Mouse (Mus musculus) T-helper 17 cell (primary cell): Measurements from ENCODE around the gene Tnk1.
"Not testable (repeated sequence)": the region's sequence is repeated elsewhere in the genome, so short reads cannot be mapped to it uniquely, and the experiment has no call there.

Experiments used
- in situ Hi-C, 2 experiments: fragments of 300-600 bp; cut with MboI, MseI; formaldehyde crosslinking; loops; 1 replicate in 1 of 2; 2 replicates in 1 of 2; pipeline ENCODE4 v1.15.1; 2025; ENCODE audit warnings: high pct_unique_total_duplicates in 2 of 2

Tnk1 gene

DNA sequence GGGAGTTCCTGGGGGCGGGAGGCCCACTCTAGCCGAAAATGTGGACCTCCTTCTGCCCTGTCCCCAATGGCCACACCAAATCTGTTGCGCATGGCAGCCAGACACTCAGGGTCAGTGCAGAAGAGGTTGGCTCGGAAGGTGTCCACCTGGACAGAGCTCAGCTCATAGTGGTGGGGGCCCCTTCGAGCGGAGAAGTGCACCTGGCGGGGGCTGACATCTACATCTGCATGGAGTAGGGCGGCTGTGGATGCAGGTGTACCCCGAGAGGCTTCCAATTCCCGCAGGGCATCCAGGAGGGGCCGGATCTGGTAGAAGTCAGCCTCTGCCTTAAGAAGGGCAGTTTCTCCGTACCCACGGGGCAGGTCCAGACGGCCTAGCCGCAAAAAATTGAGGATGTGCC is 21.2 kb upstream of the Tnk1 start:
- in situ Hi-C loops = loop anchor here (5.0 kb wide), 6 partner anchors 68 to 192 kb away; partner anchors contain the start of genes Fgf11 (in 1 of the 2), Polr2a (in 1 of the 2), Slc2a4 (in 1 of the 2) and Tmem102 (in 1 of the 2)

DNA sequence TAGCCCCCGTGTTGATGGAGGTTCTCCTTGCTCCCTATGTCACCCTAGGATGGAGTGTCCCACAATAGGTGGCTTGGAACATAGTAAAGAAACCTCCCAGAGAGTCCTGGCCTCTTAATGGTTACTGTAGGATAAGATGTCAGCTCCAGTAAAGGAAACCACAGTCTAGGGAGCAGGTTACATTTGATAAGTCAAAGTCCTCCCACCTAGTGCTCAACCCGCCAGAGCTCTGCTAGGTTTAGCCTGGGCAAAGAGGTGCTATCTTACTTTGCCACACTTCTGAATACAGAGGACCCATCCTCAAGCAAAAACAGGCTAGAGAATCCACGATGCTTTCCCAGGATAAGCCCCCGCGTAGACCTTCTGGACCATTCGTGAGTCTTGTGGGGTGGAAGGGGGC is 20.4 kb upstream of the Tnk1 start:
- in situ Hi-C loops = loop anchor here (5.0 kb wide), 5 partner anchors 72 to 192 kb away; partner anchors contain the start of genes Fgf11 (in 1 of the 2), Polr2a (in 1 of the 2), Tmem102 (in 1 of the 2) and Tnfsf13 (in 1 of the 2)

DNA sequence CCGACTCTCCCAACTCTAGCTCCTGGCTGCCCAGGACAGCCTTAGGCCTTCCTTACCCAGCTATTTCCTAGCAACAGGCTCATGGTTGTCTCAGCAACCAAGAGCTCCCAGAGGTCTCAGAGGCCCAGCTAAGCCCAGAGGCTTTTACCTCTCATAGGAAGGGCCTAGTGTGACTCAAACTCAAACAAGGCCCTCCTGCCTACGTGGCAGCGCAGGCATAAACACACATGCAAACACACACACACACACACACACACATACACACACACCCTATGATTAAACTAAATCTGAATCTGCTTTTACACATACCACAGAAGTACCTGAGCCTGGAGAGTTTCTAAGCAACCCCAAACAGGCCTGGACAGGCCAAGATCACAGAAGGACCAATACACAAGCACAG is 19.9 kb upstream of the Tnk1 start:
- in situ Hi-C loops = loop anchor here (5.0 kb wide), 5 partner anchors 71 to 191 kb away; partner anchors contain the start of genes Fgf11 (in 1 of the 2), Polr2a (in 1 of the 2), Tmem102 (in 1 of the 2) and Tnfsf13 (in 1 of the 2)

DNA sequence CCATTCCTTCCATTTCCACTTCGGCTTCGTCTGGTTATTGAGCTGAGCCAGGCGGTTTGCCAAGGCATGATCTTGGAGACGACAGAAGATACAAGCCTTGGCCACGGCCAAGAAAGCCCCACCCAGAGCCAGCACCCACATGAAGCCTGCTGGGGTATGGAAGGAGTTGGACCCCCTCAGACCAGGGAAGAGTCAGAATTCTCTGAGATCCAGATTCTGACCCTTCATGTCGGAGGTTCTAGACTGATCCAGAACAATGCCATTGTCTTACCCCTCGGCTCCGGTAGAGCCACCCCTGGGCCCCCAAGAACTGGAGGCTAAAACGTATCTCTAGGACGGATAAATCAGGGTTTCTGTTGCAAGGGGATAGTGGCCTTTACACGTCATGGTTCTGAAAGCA is 19.3 kb upstream of the Tnk1 start, which contains the start of gene Tmem95:
Tmem95 (minus strand) TSS at position 141 of the 400 bp plus-strand sequence.
- in situ Hi-C loops = loop anchor here (5.0 kb wide), 5 partner anchors 71 to 191 kb away; partner anchors contain the start of genes Fgf11 (in 1 of the 2), Polr2a (in 1 of the 2), Tmem102 (in 1 of the 2) and Tnfsf13 (in 1 of the 2)

DNA sequence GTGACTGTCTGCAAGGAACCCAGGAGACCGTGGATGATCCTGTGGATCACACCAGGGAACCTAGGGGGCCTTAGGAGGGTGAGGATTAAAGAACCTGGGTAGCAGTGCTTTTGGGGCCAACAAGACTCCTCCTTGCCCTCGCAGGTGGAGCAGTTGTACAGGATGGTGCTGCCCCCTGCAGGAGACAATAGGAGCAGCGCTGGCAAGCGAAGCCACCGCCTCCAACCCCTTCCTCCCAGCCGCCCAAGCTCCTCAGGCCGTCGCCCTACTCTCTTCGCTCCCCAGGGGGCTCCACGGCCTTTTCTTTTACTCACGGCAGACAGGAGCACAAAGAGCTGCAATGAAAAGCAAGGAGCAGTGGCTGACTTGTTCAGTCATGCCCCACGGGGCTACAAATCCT is 18.3 kb upstream of the Tnk1 start:
- in situ Hi-C loops = loop anchor here (5.0 kb wide), 5 partner anchors 70 to 190 kb away; partner anchors contain the start of genes Fgf11 (in 1 of the 2), Polr2a (in 1 of the 2), Tmem102 (in 1 of the 2) and Tnfsf13 (in 1 of the 2)

DNA sequence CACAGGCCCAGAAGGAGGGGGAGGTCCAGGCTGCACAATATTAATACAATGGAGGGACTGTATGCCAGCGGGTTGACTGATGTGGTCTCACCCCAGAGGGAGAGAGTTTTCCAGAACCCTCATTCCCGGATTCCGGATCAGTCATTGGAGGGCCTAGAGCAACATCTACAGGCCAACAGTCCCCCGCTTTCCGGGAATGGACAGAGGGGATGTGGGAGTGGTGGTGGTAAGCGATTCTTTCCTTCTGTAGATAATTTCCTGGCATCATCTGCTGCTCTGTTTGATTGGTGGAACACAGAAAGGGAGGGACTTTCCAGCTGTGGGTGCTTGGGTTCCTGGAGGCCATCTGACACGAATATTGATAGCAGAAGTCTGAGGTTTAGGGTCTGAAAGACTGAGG is 17.7 kb upstream of the Tnk1 start:
- in situ Hi-C loops = loop anchor here (5.0 kb wide), 5 partner anchors 69 to 189 kb away; partner anchors contain the start of genes Fgf11 (in 1 of the 2), Polr2a (in 1 of the 2), Tmem102 (in 1 of the 2) and Tnfsf13 (in 1 of the 2)

DNA sequence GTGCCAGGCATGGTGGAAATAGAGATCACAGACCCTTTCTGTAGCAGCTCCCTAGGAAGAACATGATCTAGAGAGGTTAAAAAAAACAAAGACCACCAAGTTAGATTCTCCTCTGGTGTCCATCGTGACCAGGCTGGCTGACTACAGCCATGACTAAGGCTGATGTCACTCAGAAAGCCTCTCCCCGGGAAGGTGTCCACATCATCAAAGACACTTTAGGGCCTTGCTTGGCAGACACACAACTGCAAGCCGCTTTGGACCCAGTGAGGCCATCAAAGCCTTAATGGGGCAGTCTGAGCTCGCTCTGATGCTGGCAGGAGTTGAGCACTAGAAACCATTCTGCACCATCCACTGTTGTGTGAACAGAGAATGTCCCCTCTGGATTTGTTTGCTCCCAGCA is 13.9 kb upstream of the Tnk1 start:
- in situ Hi-C loops = no loop called here

DNA sequence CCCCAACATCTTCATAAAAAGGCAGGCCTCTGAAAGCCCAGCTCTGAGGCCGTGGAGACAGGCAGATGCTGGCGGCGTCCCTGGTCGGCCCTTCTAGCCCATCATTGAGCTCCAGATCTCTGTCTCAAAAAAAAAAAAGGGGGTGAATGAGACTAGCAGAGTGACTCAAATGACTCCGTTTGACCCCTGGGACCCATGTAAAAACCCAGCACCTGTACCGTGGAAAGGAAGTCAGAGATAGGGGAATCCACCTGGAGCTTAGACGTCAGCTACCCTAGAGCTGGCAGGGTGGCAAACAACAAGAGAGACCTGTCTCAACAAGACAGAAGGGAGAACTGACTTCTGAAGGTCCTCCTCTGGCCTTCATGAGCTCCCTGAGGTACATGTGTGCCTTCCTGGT is 13.3 kb upstream of the Tnk1 start:
- in situ Hi-C loops = no loop called here

DNA sequence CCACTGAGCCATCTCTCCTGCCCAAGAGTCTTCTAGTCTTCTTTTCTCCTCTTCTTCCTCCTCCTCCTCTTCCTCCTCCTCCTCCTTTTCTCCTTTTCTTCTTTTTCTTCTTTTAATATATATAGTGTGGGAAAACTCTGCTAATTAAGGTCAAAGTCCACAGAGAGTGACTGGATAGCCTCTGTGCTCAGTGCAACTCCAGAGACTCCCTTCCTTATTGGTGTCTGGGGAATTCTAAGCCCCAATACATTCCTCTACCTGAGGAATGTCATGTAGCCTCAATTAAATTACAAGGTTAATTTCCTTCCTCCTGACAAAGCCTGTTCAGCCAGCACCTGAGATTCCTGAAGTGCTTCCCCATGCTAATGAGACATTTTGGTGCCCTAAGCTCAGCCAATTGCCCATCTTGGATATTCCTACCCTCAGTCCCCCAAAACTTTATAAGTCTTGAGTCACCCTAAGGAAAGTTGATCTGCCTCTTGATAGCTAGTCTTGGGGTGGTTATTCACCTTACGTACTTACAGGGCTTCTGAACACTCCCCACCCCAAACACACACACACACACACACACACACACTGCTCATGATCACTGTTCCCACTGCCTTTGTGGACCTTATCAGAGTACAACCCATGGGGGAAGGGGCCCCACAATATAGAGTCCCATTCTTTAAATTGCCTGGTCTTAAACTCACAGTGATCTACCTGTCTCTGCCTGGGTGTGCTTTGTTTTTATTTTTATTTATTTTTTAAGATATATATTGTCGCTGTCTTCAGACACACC is 11.9 kb upstream of the Tnk1 start:
- in situ Hi-C loops = no loop called here

DNA sequence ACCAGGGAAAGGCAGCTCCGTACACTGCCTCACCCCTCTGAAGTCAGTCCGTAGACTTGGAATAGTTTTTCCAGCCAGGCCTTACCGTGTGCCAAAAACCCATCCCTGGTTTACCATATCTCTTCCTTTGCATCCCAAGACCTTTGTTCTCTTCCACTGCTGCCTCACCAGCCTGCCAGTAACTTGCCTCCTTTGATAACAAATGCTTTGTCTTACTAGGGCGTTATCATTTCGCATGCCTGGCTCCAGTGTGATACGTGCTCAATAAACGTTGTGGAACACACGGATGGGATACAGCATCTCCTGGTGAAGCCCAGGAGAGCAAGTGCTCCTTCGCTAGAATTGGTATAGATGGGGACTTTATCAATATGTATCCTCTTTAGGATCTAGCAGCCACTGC is 8.8 kb upstream of the Tnk1 start:
- in situ Hi-C loops = no loop called here

DNA sequence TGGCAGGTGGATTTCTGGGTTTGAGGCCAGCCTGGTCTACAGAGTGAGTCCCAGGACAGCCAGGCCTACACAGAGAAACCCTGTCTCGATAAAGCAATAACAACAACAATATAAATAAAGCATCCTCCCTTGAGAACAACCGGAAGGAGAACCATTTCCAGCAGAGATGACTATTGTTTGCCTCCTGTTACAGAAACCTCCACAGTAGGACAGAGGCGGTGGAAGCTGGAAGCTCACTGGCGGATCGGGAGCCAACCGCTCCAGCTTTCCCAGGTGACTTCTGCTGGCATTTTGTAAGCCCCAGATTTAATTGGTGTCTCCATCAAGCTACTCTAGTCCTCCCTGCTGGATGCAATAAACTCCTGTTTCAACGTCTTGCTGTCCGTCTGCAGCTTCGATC is 7.0 kb upstream of the Tnk1 start:
- in situ Hi-C loops = no loop called here

DNA sequence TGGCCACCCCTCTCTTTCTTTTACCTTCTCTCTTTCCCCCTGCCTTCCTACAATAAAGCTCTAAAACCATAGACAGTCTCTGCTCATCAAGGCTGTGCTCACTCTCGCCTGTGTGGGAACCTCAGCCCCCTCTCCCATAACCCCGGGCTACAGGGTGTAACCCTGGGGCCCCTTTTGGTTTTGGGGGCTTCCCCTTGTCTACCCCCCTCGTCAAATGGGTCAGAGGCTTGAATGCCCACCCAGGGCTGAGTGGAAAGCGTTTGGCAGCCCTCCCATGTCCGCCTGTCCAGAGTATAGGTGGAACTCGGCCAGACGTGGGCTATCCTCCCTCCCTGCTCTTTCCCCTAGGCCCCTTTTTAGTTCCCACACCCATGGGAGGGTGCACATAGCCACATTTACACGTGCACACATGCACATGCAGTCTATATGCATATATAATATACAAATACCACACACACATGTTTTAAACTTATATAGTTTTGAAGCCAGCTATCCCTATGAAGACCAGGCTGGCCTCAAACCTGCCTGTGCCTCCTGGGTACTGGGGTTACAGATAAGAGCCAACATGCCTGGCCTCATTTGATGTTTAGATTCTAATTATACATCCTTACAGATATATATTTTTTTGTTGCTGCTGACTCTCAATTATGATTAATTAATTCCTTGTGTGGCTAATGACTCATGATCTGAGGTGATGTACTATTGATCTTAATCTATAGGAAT is 5.8 kb upstream of the Tnk1 start:
- in situ Hi-C loops = no loop called here

DNA sequence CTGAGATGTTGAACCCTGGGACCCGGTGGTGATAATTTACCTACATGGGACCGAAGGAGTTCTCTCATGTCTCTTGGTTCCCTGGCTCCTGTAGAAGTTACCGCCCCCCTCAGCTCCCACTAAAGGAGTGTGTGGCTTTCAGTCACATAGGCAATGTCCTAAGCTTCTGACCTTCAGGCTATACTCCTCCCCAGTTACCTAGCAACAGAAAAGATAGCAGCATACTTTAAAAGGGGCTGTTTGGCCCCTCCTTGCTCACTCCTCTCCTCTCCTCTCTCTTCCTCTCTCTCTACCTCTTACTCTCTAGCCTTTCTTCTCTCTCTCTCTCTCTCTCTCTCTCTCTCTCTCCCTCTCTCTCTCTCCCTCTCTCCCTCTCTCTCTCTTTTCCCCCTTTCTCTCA is 5.2 kb upstream of the Tnk1 start:
- in situ Hi-C loops = not testable (repeated sequence)

DNA sequence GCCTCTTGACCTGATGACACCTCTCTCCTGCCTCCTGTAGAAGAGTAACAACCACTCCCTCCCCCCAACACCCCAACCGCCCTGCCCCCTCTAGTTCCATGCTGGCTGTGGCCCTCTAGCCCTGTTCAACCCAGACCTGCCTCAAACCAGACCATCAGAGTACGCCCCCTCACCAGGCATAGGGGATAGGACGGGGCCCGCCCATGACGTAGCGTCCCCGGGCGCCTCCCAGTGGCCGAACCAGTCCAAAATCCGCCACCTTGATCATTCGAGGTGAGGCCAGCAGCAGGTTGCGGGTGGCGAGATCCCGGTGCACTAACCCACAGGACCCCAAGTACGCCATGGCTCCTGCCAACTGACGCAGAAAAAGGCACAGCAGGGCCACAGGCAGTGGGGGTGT is 3.2 kb downstream of the Tnk1 start:
- in situ Hi-C loops = no loop called here

DNA sequence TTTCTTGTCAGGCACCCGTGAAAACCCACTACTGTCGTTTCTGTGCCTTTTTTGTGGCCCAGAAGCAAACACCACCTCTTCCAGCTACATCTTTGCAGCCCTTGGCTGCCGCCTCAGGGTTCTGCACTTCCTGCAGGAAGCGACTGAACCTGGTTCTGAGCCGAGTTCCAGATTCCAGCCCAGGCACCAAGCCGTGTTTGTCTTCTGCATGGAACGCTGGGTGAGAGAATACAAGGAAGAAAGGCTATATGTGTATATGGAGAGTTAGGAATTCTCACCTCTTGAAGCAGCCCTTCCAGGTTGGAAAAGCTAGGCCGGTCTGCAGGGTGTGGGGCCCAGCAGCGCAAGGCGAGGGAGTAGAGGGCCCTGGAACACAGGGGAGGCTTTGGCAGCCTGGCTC is 3.9 kb downstream of the Tnk1 start:
- in situ Hi-C loops = no loop called here

DNA sequence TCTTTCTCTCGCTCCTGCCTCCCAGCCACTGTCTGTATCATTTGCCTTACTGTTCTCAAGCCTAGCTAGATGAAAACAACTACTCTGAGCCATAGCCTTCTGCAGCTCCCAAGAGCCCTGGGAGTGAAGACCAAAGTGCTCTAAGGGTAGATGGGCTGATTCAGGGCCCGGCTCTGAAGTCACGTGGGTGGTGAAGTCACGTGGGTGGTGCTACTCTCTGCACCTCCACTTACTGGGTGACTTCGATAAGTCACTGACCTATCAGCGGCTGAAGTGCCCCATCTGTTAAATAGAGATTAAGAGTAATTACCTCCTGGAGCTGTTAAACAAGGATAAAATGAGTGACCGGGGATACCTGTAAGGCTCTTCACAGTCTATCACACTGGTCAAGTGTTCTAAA is 4.5 kb downstream of the Tnk1 start:
- in situ Hi-C loops = no loop called here

DNA sequence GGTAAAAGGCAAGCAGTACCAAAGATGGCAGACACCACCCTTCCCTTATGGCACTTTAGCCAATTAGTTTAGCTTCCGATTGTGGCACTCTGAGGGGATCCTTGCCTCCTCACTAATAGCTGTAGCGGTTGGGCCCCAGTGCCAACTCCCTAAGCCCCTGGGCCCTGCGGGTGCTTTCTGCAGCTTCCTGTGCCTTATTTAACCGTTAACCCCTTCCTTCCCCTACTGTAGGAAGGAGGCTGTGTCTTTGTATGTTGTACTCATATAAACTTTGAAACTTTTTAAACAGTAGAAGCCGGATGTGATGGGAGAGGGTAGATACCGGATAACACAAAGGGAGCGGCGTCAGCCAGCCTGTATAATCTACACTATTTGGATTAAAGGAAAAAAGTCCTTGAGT is 7.8 kb downstream of the Tnk1 start:
- in situ Hi-C loops = no loop called here

DNA sequence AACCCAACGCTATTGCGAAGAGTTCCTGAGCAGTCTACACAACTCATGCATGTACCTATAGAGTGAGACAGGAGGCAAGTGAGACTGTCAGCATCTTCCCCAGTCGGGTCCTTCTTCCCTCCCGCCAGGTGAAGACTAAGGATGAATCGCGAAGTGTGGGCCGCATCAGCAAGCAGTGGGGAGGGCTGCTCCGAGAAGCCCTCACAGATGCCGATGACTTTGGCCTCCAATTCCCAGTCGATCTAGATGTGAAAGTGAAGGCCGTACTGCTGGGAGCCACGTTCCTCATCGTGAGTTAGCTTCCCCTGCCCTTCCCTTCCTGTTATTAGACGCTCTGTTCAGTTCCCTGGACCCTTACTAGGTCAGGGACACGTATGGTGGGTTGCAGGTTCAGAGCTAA is 8.6 kb downstream of the Tnk1 start:
- in situ Hi-C loops = no loop called here

DNA sequence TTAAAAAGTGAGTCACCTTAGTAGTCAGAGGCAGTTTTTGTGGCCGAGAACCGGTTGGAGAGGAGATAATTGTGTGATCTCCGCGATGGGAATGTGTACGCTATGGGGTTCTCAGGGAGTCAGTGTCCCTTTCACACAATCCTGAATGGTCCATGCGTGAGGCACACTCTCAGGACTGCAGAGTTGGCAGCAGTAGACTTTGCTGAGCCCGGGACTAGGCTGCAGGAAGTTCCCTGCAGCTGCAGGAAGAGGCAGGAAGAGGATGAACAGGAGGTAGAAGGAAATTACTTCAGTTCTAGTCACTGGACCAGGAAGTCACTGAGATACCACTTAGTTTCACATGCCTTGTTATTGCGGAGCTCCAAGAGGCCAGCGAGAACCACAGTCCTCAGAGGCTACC is 9.4 kb downstream of the Tnk1 start:
- in situ Hi-C loops = no loop called here

DNA sequence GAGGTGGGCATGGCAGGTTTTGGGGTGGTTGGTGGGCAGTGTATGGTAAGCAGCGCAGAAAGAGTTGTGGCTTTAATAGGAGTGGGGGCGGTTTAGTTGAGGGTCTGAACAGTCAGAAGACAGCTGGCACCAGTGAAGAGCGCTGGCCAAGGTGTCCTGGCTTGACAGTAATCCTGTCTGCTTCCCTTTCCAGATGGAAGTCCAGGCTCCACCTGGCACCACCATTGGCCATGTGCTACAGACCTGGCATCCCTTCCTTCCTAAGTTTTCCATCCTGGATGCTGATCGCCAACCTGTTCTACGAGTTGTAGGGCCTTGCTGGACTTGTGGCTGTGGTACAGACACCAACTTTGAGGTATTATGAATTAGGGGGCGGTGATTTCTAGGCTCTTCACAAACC is 10.5 kb downstream of the Tnk1 start:
- in situ Hi-C loops = no loop called here

DNA sequence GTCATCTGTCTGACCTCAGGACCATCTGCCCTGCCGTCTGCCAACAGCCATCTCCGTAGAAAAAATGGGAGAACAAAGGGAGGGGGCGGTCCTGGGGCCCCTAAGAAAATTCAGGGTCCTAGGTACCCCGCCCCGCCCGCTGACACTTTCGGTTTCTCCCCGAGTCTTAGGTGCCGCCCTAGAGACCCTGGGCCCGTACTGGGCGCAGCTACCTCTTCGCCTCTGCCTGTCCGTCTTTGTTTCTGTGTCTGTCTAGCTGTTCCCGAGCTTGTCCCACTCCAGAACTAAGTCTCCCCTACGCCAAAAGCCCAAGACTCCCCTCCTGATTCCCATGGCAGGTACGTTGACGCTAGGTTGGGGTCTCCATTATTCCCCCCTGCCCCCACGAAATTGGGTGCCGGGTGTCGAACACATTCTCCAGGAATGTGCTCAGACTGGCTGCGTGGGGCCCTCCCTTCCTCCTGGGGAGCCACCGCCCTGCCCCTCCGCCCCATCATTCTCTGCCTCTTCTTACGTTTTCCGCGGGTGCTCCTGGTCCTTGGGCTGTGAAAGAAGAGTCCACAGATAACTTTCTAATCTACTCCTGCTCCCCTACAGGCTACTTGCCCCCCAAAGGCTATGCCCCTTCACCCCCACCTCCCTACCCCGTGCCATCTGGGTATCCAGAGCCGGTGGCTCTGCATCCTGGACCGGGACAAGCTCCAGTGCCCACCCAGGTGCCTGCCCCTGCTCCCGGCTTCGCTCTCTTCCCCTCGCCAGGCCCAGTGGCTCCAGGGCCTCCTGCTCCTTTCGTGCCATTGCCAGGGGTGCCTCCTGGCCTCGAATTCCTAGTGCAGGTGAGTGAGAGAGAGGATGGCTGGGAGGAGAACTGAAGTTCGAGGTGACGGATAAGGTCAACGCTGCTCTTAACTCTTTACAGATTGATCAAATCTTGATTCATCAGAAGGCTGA is 11.5 kb downstream of the Tnk1 start:
- in situ Hi-C loops = no loop called here
